ENCODE assay signal across 8 mouse cellular contexts in the genomic region with DNA sequence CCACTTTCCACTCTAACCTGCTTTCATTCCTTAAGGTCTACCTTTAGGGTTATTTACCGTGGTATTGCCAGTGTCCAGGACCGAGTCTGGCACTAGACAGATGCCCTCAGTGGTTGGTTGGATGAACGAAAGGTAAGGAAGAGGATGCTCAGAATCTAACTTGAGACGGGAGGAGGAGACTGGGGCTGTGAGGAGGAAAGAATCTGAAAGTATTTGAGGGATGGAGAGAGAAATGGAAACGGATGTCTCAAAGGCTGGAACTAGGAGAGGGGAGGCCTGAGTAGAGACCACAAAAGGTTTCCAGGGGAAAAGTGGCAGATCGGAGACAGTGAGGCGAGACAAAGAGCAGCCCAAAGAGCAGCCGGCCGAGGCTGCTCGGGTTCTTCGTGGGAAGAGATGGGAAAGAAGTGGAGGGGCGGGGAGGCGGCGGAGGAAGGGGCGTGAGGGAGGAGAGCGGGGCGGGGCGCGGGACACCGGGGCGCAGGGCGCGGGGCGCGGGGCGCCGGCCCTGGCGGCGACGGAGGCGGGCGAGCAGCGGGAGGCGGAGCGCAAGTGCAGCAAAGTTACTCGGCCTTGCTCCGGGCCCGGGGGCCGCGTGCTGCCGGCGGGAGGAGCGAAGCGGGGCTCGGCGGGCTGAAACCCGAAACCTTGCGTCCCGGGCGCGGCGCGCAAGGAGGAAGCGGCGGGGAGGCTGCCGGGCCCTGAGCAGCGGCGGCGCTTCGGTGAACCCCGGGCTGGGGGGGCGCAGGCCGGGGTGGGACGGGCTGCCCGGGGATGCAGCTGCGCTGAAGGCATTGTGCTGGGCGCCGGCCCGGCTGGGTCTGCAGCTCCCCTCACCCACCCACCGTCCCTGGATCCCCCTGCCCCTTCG. TPM values are rescaled to one million over a fixed set of nuclear protein-coding genes. Genes with fewer than 3 reads are reported as not detected.
A peak's percentile ranks its signal among the peaks of the same experiment; 100 is the strongest.
DNase-seq lines count a peak whose midpoint lies in the region; ATAC-seq and TF ChIP-seq lines count a peak whose summit lies in the region.

No protein-coding gene starts in this region.

- no peaks in the 10 kb centered on the region for H3K36me3 ChIP-seq in liver, embryonic 12.5 days
- H3K36me3 ChIP-seq in thymus, adult 2 months (ENCODE audit: control insufficient read depth, insufficient read depth, low read length), result no peaks in the 10 kb centered on the region

- DNase-seq in left cerebral cortex, adult 18-20 months (ENCODE audit: low spot score in 2 of 2), result peak; percentile 18 to 45
- DNase-seq in left cerebral cortex, adult 9 months (ENCODE audit: low spot score in 2 of 2), result no peak
- DNase-seq in cerebellum, postnatal 4 days (ENCODE audit: low spot score in 2 of 2), result peak; percentile 40 to 57
- peak; percentile 62 to 69 for DNase-seq in gastrocnemius, postnatal 36 days
- DNase-seq in induced T-regulatory cell, adult 2 months (ENCODE audit: low read depth), result peak; percentile 18
- DNase-seq in neural tube, embryonic 10.5 days (ENCODE audit: extremely low spot score, low spot score), result peak; percentile 80
- DNase-seq in thymus, adult 2 months, result peak; percentile 48

- H3K4me3 ChIP-seq in liver, embryonic 12.5 days, result peak overlapping the region; percentile 52
- peak overlapping the region; percentile 49 for H3K4me3 ChIP-seq in thymus, adult 2 months (ENCODE audit: control insufficient read depth, insufficient read depth, low read length)

- H3K9me3 ChIP-seq in liver, embryonic 12.5 days (replicated peaks), result no peaks in the 10 kb centered on the region

- H3K4me2 ChIP-seq in liver, embryonic 12.5 days, result peak overlapping the region; percentile 68

- no peak overlapping the region for H3K27ac ChIP-seq in liver, embryonic 12.5 days
- no peak overlapping the region for H3K27ac ChIP-seq in thymus, adult 2 months (ENCODE audit: control insufficient read depth, insufficient read depth, low read length)

- peaks cover 58% of the 10 kb centered on the region for H3K27me3 ChIP-seq in liver, embryonic 12.5 days (replicated peaks)
- H3K27me3 ChIP-seq in thymus, adult 2 months (ENCODE audit: control insufficient read depth, insufficient read depth, low read length), result peaks cover 2% of the 10 kb centered on the region

- peak; percentile 35; the same call in 1 of the 2 replicates for ATAC-seq in liver, embryonic 12.5 days

- no peak for TF ChIP-seq POLR2A in thymus, adult 2 months (IDR thresholded peaks at IDR 0.05; ENCODE audit: control insufficient read depth, extremely low read depth, insufficient read depth, low read length, poor library complexity)

- 2% methylated on average over 56 of the region's 71 CpGs for WGBS in liver, embryonic 12.5 days (ENCODE audit: insufficient replicate concordance)
- WGBS in thymus, adult 2 months, result 3% methylated on average over 66 of the region's 71 CpGs

- no peak for TF ChIP-seq CTCF in thymus, adult 2 months (IDR thresholded peaks at IDR 0.05; ENCODE audit: borderline replicate concordance, control insufficient read depth, extremely low read depth, insufficient read depth, low read length, poor library complexity)

- H3K9ac ChIP-seq in liver, embryonic 12.5 days, result peak overlapping the region; percentile 33; the same call in 1 of the 2 replicates

- H3K4me1 ChIP-seq in liver, embryonic 12.5 days, result peaks cover 7% of the 10 kb centered on the region; the same call in 1 of the 2 replicates
- H3K4me1 ChIP-seq in thymus, adult 2 months (replicated peaks; ENCODE audit: control insufficient read depth, insufficient read depth, low read length), result peaks cover 8% of the 10 kb centered on the region

- intact Hi-C loops in gastrocnemius, postnatal 36 days (cut with DNase I), result no loop called here

RNA-seq across cellular contexts. Expression of a gene that starts 14.0 kb away (rescaled TPM):
- 1 to 10 TPM; 6.9 to 9.8 TPM for total RNA-seq in left cerebral cortex, adult 18-20 months (2021)
- 1 to 10 TPM in 1 of 2 experiments, under 1 TPM in 1; 0.69 to 1.4 TPM for total RNA-seq in gastrocnemius, postnatal 36 days (2021)
- 0.14 and 0.20 TPM in 2 replicates for polyA plus RNA-seq in liver, embryonic 12.5 days (2016; fragmentation: Nextera tagmentation; extraction: Ambion mirVana)
- polyA plus RNA-seq in thymus, adult 2 months (2012; rRNA removed), result 0.99 and 1.3 TPM in 2 replicates

RNA-seq across cellular contexts. Expression of a gene that starts 44.8 kb away (rescaled TPM):
- 10 to 100 TPM; 52.9 to 64.1 TPM for total RNA-seq in left cerebral cortex, adult 18-20 months (2021)
- 10 to 100 TPM; 13.9 to 19.4 TPM for total RNA-seq in gastrocnemius, postnatal 36 days (2021)
- 55.9 and 58.7 TPM in 2 replicates for polyA plus RNA-seq in liver, embryonic 12.5 days (2016; fragmentation: Nextera tagmentation; extraction: Ambion mirVana)
- polyA plus RNA-seq in thymus, adult 2 months (2012; rRNA removed), result 34.7 and 38.3 TPM in 2 replicates

Comparison
In these comparisons a context has a peak if more than half of its experiments do, and no peak if none do; other contexts are left out.
1. DNase-seq: peak in left cerebral cortex, adult 18-20 months (2 of 2), cerebellum, postnatal 4 days (2 of 2), gastrocnemius, postnatal 36 days (2 of 2), induced T-regulatory cell, adult 2 months (single experiment), neural tube, embryonic 10.5 days (single experiment) and thymus, adult 2 months (single experiment); none in left cerebral cortex, adult 9 months (0 of 2).